Mouse (Mus musculus) embryonic facial prominence, embryonic 12.5 days (tissue): ENCODE measurements around the gene Ceacam9. TPM values are rescaled to one million over a fixed set of nuclear protein-coding genes. Genes with fewer than 3 reads are reported as not detected.

Experiments used
- polyA plus RNA-seq: library from polyadenylated mRNA; unstranded; fragments of >200 nt; fragmentation: Nextera tagmentation; extraction: Ambion mirVana; gene quantifications from 2 replicates; pipeline ENCODE4 v1.2.1, GENCODE M21; 2016

The Ceacam9 gene
- polyA plus RNA-seq, 1 experiment from 2014 or later, result not detected

Other genes starting within 250 kb of the Ceacam9 start
- 0.72 and 0.85 TPM in 2 replicates for gene Npas1, start 244.2 kb upstream of the Ceacam9 start, polyA plus RNA-seq
- gene Arhgap35, start 106.9 kb upstream of the Ceacam9 start, polyA plus RNA-seq, result 32.2 and 32.6 TPM in 2 replicates
- not detected in 2 replicates for gene Ceacam15, start 46.2 kb upstream of the Ceacam9 start, polyA plus RNA-seq
- 261 and 274 TPM in 2 replicates for gene Ap2s1, start 16.5 kb downstream of the Ceacam9 start, polyA plus RNA-seq
- 33.3 and 34.0 TPM in 2 replicates for gene Slc1a5, start 59.4 kb downstream of the Ceacam9 start, polyA plus RNA-seq
- gene Strn4, start 94.0 kb downstream of the Ceacam9 start, polyA plus RNA-seq, result 149 and 152 TPM in 2 replicates
- 31.4 and 33.6 TPM in 2 replicates for gene Fkrp, start 94.8 kb downstream of the Ceacam9 start, polyA plus RNA-seq
- 15.3 and 16.8 TPM in 2 replicates for gene Prkd2, start 121.0 kb downstream of the Ceacam9 start, polyA plus RNA-seq
- 13.4 and 14.6 TPM in 2 replicates for gene Dact3, start 153.4 kb downstream of the Ceacam9 start, polyA plus RNA-seq
- 21.5 and 22.7 TPM in 2 replicates for gene Gng8, start 169.9 kb downstream of the Ceacam9 start, polyA plus RNA-seq
- 1.7 and 2.2 TPM in 2 replicates for gene Ptgir, start 184.6 kb downstream of the Ceacam9 start, polyA plus RNA-seq
- 123 and 134 TPM in 2 replicates for gene Calm3, start 202.2 kb downstream of the Ceacam9 start, polyA plus RNA-seq
- gene Pnmal2, start 222.8 kb downstream of the Ceacam9 start, polyA plus RNA-seq, result 15.9 and 16.6 TPM in 2 replicates
- gene Pnmal1, start 237.8 kb downstream of the Ceacam9 start, polyA plus RNA-seq, result 2.8 and 3.6 TPM in 2 replicates